Mouse (Mus musculus): Measurements from ENCODE around the gene Dand5. TPM values are rescaled to one million over a fixed set of nuclear protein-coding genes. Genes with fewer than 3 reads are reported as not detected.

The Dand5 gene
- polyA plus RNA-seq, 1 experiment from 2014 or later = 6.3 TPM

GRCm38 (mm10) chr8:84841514-84841913 is 18.9 kb upstream of the Dand5 start:
- no peak overlapping the region for H3K9ac ChIP-seq
- no peak for ATAC-seq (ENCODE audit: low FRiP score, low read depth)
- H3K4me2 ChIP-seq (replicated peaks) = no peak overlapping the region
- WGBS = 75% methylated on average over 1 of the region's 1 CpGs
- no peaks in the 10 kb centered on the region for H3K27me3 ChIP-seq
- peaks cover 71% of the 10 kb centered on the region for H3K36me3 ChIP-seq
- peaks cover 67% of the 10 kb centered on the region for H3K4me1 ChIP-seq
- H3K27ac ChIP-seq = no peak overlapping the region
- no peaks in the 10 kb centered on the region for H3K9me3 ChIP-seq
- 0 out of 2 replicates have a peak overlapping the region, but pooled peaks have one; percentile 1 for H3K4me3 ChIP-seq

- H3K27me3 ChIP-seq = no peaks in the 10 kb centered on the region
- peak within 1 kb of the TSS; percentile 88 for H3K4me3 ChIP-seq
- under 1% methylated on average over 49 of the region's 55 CpGs for WGBS
- peak; percentile 95 for ATAC-seq (ENCODE audit: low FRiP score, low read depth)
- H3K4me2 ChIP-seq (replicated peaks) = peak within 1 kb of the TSS; percentile 71
- H3K4me1 ChIP-seq = peaks cover 76% of the 10 kb centered on the region
- peak within 1 kb of the TSS; percentile 90 for H3K9ac ChIP-seq
- peaks cover 82% of the 10 kb centered on the region for H3K36me3 ChIP-seq
- peak within 1 kb of the TSS; percentile 80 for H3K27ac ChIP-seq
- H3K9me3 ChIP-seq = no peaks in the 10 kb centered on the region
Measured at GRCm38 (mm10) chr8:84840248-84840999, 17.8 kb upstream of the Dand5 start, which contains the start of gene Rad23a. Gene Rad23a (minus strand): TSS chr8:84840665.

- Histone ChIP-seq H3K27me3 (no peaks in the 10 kb centered on the region), H3K4me3 (peak overlapping the region; percentile 88), H3K9ac (peak overlapping the region; percentile 90), H3K36me3 (peaks cover 83% of the 10 kb centered on the region), H3K4me2 (replicated peaks) (peak overlapping the region; percentile 71), H3K27ac (peak overlapping the region; percentile 80), H3K4me1 (peaks cover 75% of the 10 kb centered on the region), H3K9me3 (no peaks in the 10 kb centered on the region)
- no peak for ATAC-seq (ENCODE audit: low FRiP score, low read depth)
- 3% methylated on average over 7 of the region's 7 CpGs for WGBS
Measured at GRCm38 (mm10) chr8:84839875-84840247, 17.2 kb upstream of the Dand5 start.

GRCm38 (mm10) chr8:84839411-84839810 is 16.8 kb upstream of the Dand5 start:
- 92% methylated on average over 2 of the region's 2 CpGs for WGBS

GRCm38 (mm10) chr8:84838513-84838912 is 15.9 kb upstream of the Dand5 start:
- Histone ChIP-seq H3K4me1 (peaks cover 73% of the 10 kb centered on the region), H3K36me3 (peaks cover 83% of the 10 kb centered on the region), H3K27me3 (no peaks in the 10 kb centered on the region), H3K27ac (no peak overlapping the region; the same call in 1 of the 2 replicates), H3K9ac (peak overlapping the region; percentile 13; the same call in 1 of the 2 replicates), H3K4me3 (peak overlapping the region; percentile 1; the same call in 1 of the 2 replicates), H3K9me3 (no peaks in the 10 kb centered on the region), H3K4me2 (replicated peaks) (no peak overlapping the region)
- ATAC-seq (ENCODE audit: low FRiP score, low read depth) = no peak
- WGBS = 92% methylated on average over 5 of the region's 5 CpGs

More at GRCm38 (mm10) chr8:84839411-84839810, 16.8 kb upstream of the Dand5 start:
- Histone ChIP-seq H3K9me3 (no peaks in the 10 kb centered on the region), H3K4me2 (replicated peaks) (peak overlapping the region; percentile 71), H3K9ac (peak overlapping the region; percentile 90), H3K4me3 (peak overlapping the region; percentile 88), H3K4me1 (peaks cover 75% of the 10 kb centered on the region), H3K36me3 (peaks cover 83% of the 10 kb centered on the region), H3K27ac (no peak overlapping the region; the same call in 1 of the 2 replicates), H3K27me3 (no peaks in the 10 kb centered on the region)
- no peak for ATAC-seq (ENCODE audit: low FRiP score, low read depth)

GRCm38 (mm10) chr8:84837912-84838470 is 15.4 kb upstream of the Dand5 start:
- Histone ChIP-seq H3K27ac (peak overlapping the region; percentile 77), H3K9ac (peak overlapping the region; percentile 13; the same call in 1 of the 2 replicates), H3K4me3 (peak overlapping the region; percentile 1; the same call in 1 of the 2 replicates), H3K9me3 (no peaks in the 10 kb centered on the region), H3K36me3 (peaks cover 81% of the 10 kb centered on the region), H3K27me3 (no peaks in the 10 kb centered on the region), H3K4me2 (replicated peaks) (peak overlapping the region; percentile 16), H3K4me1 (peaks cover 73% of the 10 kb centered on the region)
- ATAC-seq (ENCODE audit: low FRiP score, low read depth) = no peak
- 75% methylated on average over 15 of the region's 15 CpGs for WGBS

GRCm38 (mm10) chr8:84837149-84837911 is 14.7 kb upstream of the Dand5 start:
- H3K4me2 ChIP-seq (replicated peaks) = peak overlapping the region; percentile 32; the same call in 1 of the 2 replicates
- peak; percentile 33; the same call in 1 of the 2 replicates for ATAC-seq (ENCODE audit: low FRiP score, low read depth)
- peaks cover 74% of the 10 kb centered on the region for H3K36me3 ChIP-seq
- H3K9me3 ChIP-seq = no peaks in the 10 kb centered on the region
- 28% methylated on average over 8 of the region's 8 CpGs for WGBS
- no peak overlapping the region for H3K4me3 ChIP-seq
- H3K9ac ChIP-seq = peak overlapping the region; percentile 13; the same call in 1 of the 2 replicates
- peak overlapping the region; percentile 77 for H3K27ac ChIP-seq
- H3K27me3 ChIP-seq = no peaks in the 10 kb centered on the region
- peaks cover 69% of the 10 kb centered on the region for H3K4me1 ChIP-seq

- Histone ChIP-seq H3K9me3 (no peaks in the 10 kb centered on the region), H3K4me3 (no peak overlapping the region), H3K4me2 (replicated peaks) (no peak overlapping the region), H3K27me3 (no peaks in the 10 kb centered on the region), H3K9ac (no peak overlapping the region), H3K4me1 (peaks cover 65% of the 10 kb centered on the region), H3K27ac (no peak overlapping the region), H3K36me3 (peaks cover 61% of the 10 kb centered on the region)
- WGBS = 78% methylated on average over 10 of the region's 10 CpGs
- no peak for ATAC-seq (ENCODE audit: low FRiP score, low read depth)
Measured at GRCm38 (mm10) chr8:84834866-84835855, 12.5 kb upstream of the Dand5 start.

- no peak for ATAC-seq (ENCODE audit: low FRiP score, low read depth)
- Histone ChIP-seq H3K9me3 (no peaks in the 10 kb centered on the region), H3K36me3 (peaks cover 60% of the 10 kb centered on the region), H3K4me1 (peaks cover 58% of the 10 kb centered on the region), H3K27ac (0 out of 2 replicates have a peak overlapping the region, but pooled peaks have one; percentile 1), H3K9ac (no peak overlapping the region), H3K4me2 (replicated peaks) (no peak overlapping the region), H3K27me3 (no peaks in the 10 kb centered on the region), H3K4me3 (no peak overlapping the region)
- WGBS = 87% methylated on average over 19 of the region's 19 CpGs
Measured at GRCm38 (mm10) chr8:84834002-84834865, 11.6 kb upstream of the Dand5 start.

All from limb, embryonic 13.5 days (tissue).